Mouse (Mus musculus): ENCODE results near the gene Rapsn. TPM values are rescaled to one million over a fixed set of nuclear protein-coding genes. Genes with fewer than 3 reads are reported as not detected.

Gene Rapsn
- total and polyA plus RNA-seq, 3 experiments: 0.10 TPM; not detected in 2

GRCm38 (mm10) chr2:91065544-91065943, 30.1 kb downstream of the Rapsn start:
- H3K27me3 ChIP-seq (ENCODE audit: control insufficient read depth in 1 of 2, insufficient read depth in 2 of 2, low read length in 2 of 2): no peaks in the 10 kb centered on the region
- TF ChIP-seq POLR2A (IDR thresholded peaks at IDR 0.05; ENCODE audit: control insufficient read depth in 1 of 2, insufficient read depth in 1 of 2, low read depth in 1 of 2, low read length in 2 of 2, poor library complexity in 1 of 2) (no peak), USF1 (IDR thresholded peaks at IDR 0.05; ENCODE audit: low read depth, low read length) (no peak), UBTF (IDR thresholded peaks at IDR 0.05; ENCODE audit: borderline replicate concordance, insufficient read depth, low read depth, low read length) (no peak), MYC (IDR thresholded peaks at IDR 0.05; ENCODE audit: low read depth, low read length) (no peak), SMC3 (IDR thresholded peaks at IDR 0.05; ENCODE audit: low read depth, low read length) (peak; percentile 70), ZC3H11A (IDR thresholded peaks at IDR 0.05; ENCODE audit: low read depth, low read length) (0 out of 2 replicates have a peak, but pooled peaks have one; percentile 24), EP300 (IDR thresholded peaks at IDR 0.05; ENCODE audit: low read depth in 1 of 2, low read length in 2 of 2) (no peak), BHLHE40 (IDR thresholded peaks at IDR 0.05; ENCODE audit: borderline replicate concordance, low read depth, low read length) (no peak), TCF12 (IDR thresholded peaks at IDR 0.05; ENCODE audit: low read depth, low read length) (no peak), E2F4 (IDR thresholded peaks at IDR 0.05; ENCODE audit: borderline replicate concordance, low read depth, low read length) (no peak), RAD21 (IDR thresholded peaks at IDR 0.05; ENCODE audit: low read depth, low read length) (peak; percentile 33), MAZ (IDR thresholded peaks at IDR 0.05; ENCODE audit: low read depth, low read length) (no peak), RCOR1 (IDR thresholded peaks at IDR 0.05; ENCODE audit: low read depth, low read length) (no peak), ELF1 (IDR thresholded peaks at IDR 0.05; ENCODE audit: low read depth, low read length) (no peak), CTCF (IDR thresholded peaks at IDR 0.05 in 2 of 3, conservative IDR thresholded peaks at IDR 0.05 in 1 of 3; ENCODE audit: control insufficient read depth in 1 of 3, insufficient read depth in 1 of 3, low read depth in 2 of 3, low read length in 3 of 3, poor library complexity in 1 of 3, severe bottlenecking in 1 of 3) (peak; percentile 83 to 94 (median 91))

GRCm38 (mm10) chr2:91066455-91066854, 31.0 kb downstream of the Rapsn start:
- Histone ChIP-seq H3K36me3 (ENCODE audit: control insufficient read depth in 1 of 2, insufficient read depth in 2 of 2, low read length in 2 of 2) (peaks cover 0 to 7% of the 10 kb centered on the region in 2 experiments; a peak in 2 of 4 replicates), H3K4me1 (ENCODE audit: control insufficient read depth in 1 of 2, insufficient read depth in 2 of 2, low read length in 2 of 2) (peaks cover 0 to 6% of the 10 kb centered on the region in 2 experiments; a peak in 3 of 4 replicates)

More at GRCm38 (mm10) chr2:91065544-91065943, 30.1 kb downstream of the Rapsn start:
- Histone ChIP-seq H3K4me3 (ENCODE audit: control insufficient read depth in 1 of 2, insufficient read depth in 1 of 2, low read depth in 2 of 2, low read length in 2 of 2) (no peak overlapping the region), H3K4me1 (ENCODE audit: control insufficient read depth in 1 of 2, insufficient read depth in 2 of 2, low read length in 2 of 2) (no peaks in the 10 kb centered on the region; a peak in 1 of 4 replicates), H3K27ac (ENCODE audit: control insufficient read depth, low read depth, low read length) (no peak overlapping the region), H3K36me3 (ENCODE audit: control insufficient read depth in 1 of 2, insufficient read depth in 2 of 2, low read length in 2 of 2) (no peaks in the 10 kb centered on the region), H3K9me3 (replicated peaks; ENCODE audit: insufficient read depth, low read length) (no peaks in the 10 kb centered on the region), H3K9ac (ENCODE audit: control insufficient read depth, low read depth, low read length, poor library complexity, severe bottlenecking) (no peak overlapping the region), H3K79me2 (ENCODE audit: control insufficient read depth, insufficient read depth, low read length, poor library complexity) (peaks cover 5% of the 10 kb centered on the region; the same call in 1 of the 2 replicates)
- DNase-seq (ENCODE audit: low read depth, low spot score): peak; percentile 67

More at GRCm38 (mm10) chr2:91066455-91066854, 31.0 kb downstream of the Rapsn start:
- H3K9ac ChIP-seq (ENCODE audit: control insufficient read depth, low read depth, low read length, poor library complexity, severe bottlenecking): no peak overlapping the region
- no peaks in the 10 kb centered on the region for H3K27me3 ChIP-seq (ENCODE audit: control insufficient read depth in 1 of 2, insufficient read depth in 2 of 2, low read length in 2 of 2)
- H3K4me3 ChIP-seq (ENCODE audit: control insufficient read depth in 1 of 2, insufficient read depth in 1 of 2, low read depth in 2 of 2, low read length in 2 of 2): no peak overlapping the region
- DNase-seq (ENCODE audit: low read depth, low spot score): no peak
- H3K79me2 ChIP-seq (ENCODE audit: control insufficient read depth, insufficient read depth, low read length, poor library complexity): peaks cover 7% of the 10 kb centered on the region; the same call in 1 of the 2 replicates
- no peak overlapping the region for H3K27ac ChIP-seq (ENCODE audit: control insufficient read depth, low read depth, low read length)
- no peak for TF ChIP-seq SIN3A (IDR thresholded peaks at IDR 0.05; ENCODE audit: low read length)
- TF ChIP-seq ELF1 (IDR thresholded peaks at IDR 0.05; ENCODE audit: low read depth, low read length): no peak
- no peak for TF ChIP-seq TCF12 (IDR thresholded peaks at IDR 0.05; ENCODE audit: low read depth, low read length)
- TF ChIP-seq GABPA (IDR thresholded peaks at IDR 0.05; ENCODE audit: low read depth, low read length): no peak
- TF ChIP-seq NRF1 (IDR thresholded peaks at IDR 0.05; ENCODE audit: insufficient read depth, low read depth, low read length, poor library complexity, severe bottlenecking): no peak
- no peak for TF ChIP-seq ZKSCAN1 (IDR thresholded peaks at IDR 0.05; ENCODE audit: low read depth, low read length)
- no peak for TF ChIP-seq JUND (IDR thresholded peaks at IDR 0.05; ENCODE audit: low read depth, low read length)
- TF ChIP-seq CTCF (IDR thresholded peaks at IDR 0.05 in 2 of 3, conservative IDR thresholded peaks at IDR 0.05 in 1 of 3; ENCODE audit: control insufficient read depth in 1 of 3, insufficient read depth in 1 of 3, low read depth in 2 of 3, low read length in 3 of 3, poor library complexity in 1 of 3, severe bottlenecking in 1 of 3): no peak
- TF ChIP-seq KAT2A (conservative IDR thresholded peaks at IDR 0.05; ENCODE audit: low read depth, low read length): no peak
- no peak for TF ChIP-seq E2F4 (IDR thresholded peaks at IDR 0.05; ENCODE audit: borderline replicate concordance, low read depth, low read length)
- no peak for TF ChIP-seq HCFC1 (IDR thresholded peaks at IDR 0.05; ENCODE audit: low read depth, low read length)
- H3K9me3 ChIP-seq (replicated peaks; ENCODE audit: insufficient read depth, low read length): no peaks in the 10 kb centered on the region

Measured in MEL (cell line).